Mouse (Mus musculus) heart, postnatal 0 days (tissue): ENCODE data around the gene Dctpp1.

Experiments
- CTCF ChIP-seq: IDR thresholded peaks from 2 replicates; pipeline ENCODE4 v1.5.1; 2016; ENCODE audit warnings: antibody characterized with exemption, control low read depth, low read depth
- EP300 ChIP-seq: IDR thresholded peaks from 2 replicates; pipeline ENCODE4 v1.6.1; 2016; ENCODE audit warnings: antibody characterized with exemption, low read depth

DNA sequence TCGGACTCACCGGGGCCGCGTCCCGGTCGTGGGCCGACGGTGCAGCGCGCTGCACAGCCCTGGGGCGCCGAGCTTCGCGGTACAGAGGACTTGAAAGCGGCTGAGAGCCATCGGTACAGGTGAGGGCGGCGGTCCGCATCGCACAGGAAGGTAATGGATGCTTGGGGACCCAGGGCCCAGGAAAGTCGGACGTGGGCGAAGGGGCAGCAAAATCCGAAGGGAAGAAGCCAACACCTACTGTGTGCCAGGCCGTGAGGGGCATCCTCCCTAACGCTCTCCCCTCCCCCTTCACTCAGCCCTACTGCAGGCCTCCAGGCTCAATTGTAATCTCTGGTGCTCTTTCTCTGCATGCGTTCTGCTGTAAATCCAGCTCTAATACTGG lies 27.1 kb downstream of the Dctpp1 start:
- TF ChIP-seq CTCF = no peak
- no peak for TF ChIP-seq EP300
